Mouse (Mus musculus) mouse embryonic stem cell (cell line): ENCODE results near the gene Cerkl.

ENCODE experiments used
- in situ Hi-C, 2 experiments: fragments of 300-500 bp; cut with MboI; formaldehyde crosslinking; loops; 1 replicate in 1 of 2; 3 replicates in 1 of 2; pipeline ENCODE4 v1.14.3; 2019 to 2020; ENCODE audit warnings: low sequenced_read_pairs in 2 of 2, low pct_unique_long_range_greater_than_20kb in 1 of 2, mixed read lengths in 1 of 2; ENCODE audit not compliant: unreplicated experiment in 1 of 2

The Cerkl gene

GRCm38 (mm10) chr2:79447198-79447597, 9.4 kb downstream of the Cerkl start:
- in situ Hi-C loops: no loop called here

GRCm38 (mm10) chr2:79443861-79444620, 12.5 kb downstream of the Cerkl start:
- in situ Hi-C loops: no loop called here

GRCm38 (mm10) chr2:79443401-79443800, 13.2 kb downstream of the Cerkl start:
- in situ Hi-C loops: no loop called here

GRCm38 (mm10) chr2:79442906-79443305, 13.7 kb downstream of the Cerkl start:
- in situ Hi-C loops: no loop called here

GRCm38 (mm10) chr2:79442227-79442626, 14.4 kb downstream of the Cerkl start:
- in situ Hi-C loops: no loop called here

GRCm38 (mm10) chr2:79430061-79430460, 26.5 kb downstream of the Cerkl start:
- in situ Hi-C loops: no loop called here

GRCm38 (mm10) chr2:79429650-79430049, 26.9 kb downstream of the Cerkl start:
- in situ Hi-C loops: no loop called here

- in situ Hi-C loops: no loop called here
Measured at GRCm38 (mm10) chr2:79429108-79429507, 27.5 kb downstream of the Cerkl start.

GRCm38 (mm10) chr2:79428569-79429104, 27.9 kb downstream of the Cerkl start:
- in situ Hi-C loops: no loop called here

GRCm38 (mm10) chr2:79428022-79428421, 28.6 kb downstream of the Cerkl start:
- in situ Hi-C loops: no loop called here

GRCm38 (mm10) chr2:79421696-79422095, 34.9 kb downstream of the Cerkl start:
- in situ Hi-C loops: no loop called here

GRCm38 (mm10) chr2:79414505-79414904, 42.1 kb downstream of the Cerkl start:
- in situ Hi-C loops: no loop called here

- in situ Hi-C loops: no loop called here
Measured at GRCm38 (mm10) chr2:79410903-79411255, 45.7 kb downstream of the Cerkl start.

GRCm38 (mm10) chr2:79410247-79410902, 46.2 kb downstream of the Cerkl start:
- in situ Hi-C loops: no loop called here

- in situ Hi-C loops: no loop called here
Measured at GRCm38 (mm10) chr2:79405661-79406405, 50.8 kb downstream of the Cerkl start.

GRCm38 (mm10) chr2:79400045-79400444, 56.5 kb downstream of the Cerkl start:
- in situ Hi-C loops: no loop called here

- in situ Hi-C loops: no loop called here
Measured at GRCm38 (mm10) chr2:79399234-79400000, 57.2 kb downstream of the Cerkl start.

- in situ Hi-C loops: no loop called here
Measured at GRCm38 (mm10) chr2:79398831-79399230, 57.8 kb downstream of the Cerkl start.

- in situ Hi-C loops: no loop called here
Measured at GRCm38 (mm10) chr2:79398343-79398742, 58.2 kb downstream of the Cerkl start.
